Mouse (Mus musculus) layer of hippocampus, adult 8-10 months (tissue): Measurements from ENCODE around the gene Sbno2. TPM values are rescaled to one million over a fixed set of nuclear protein-coding genes. Genes with fewer than 3 reads are reported as not detected.

Source experiments
- DNase-seq, 2 experiments: peaks; one replicate each; pipeline ENCODE4 v3.0.0; 2022; ENCODE audit warnings: low spot score in 2 of 2
- total RNA-seq, 4 experiments: library from RNA; stranded (reverse); gene quantifications; 2 replicates each; pipeline ENCODE4 v1.2.4; 2022

Sbno2 gene
- total RNA-seq, 4 experiments from 2014 or later: 19.9 to 52.8 (median 29.8) TPM

- DNase-seq: no peak
These were observed 18.7 kb upstream of the Sbno2 start for GRCm38 (mm10) chr10:80123932-80124562.

DNA sequence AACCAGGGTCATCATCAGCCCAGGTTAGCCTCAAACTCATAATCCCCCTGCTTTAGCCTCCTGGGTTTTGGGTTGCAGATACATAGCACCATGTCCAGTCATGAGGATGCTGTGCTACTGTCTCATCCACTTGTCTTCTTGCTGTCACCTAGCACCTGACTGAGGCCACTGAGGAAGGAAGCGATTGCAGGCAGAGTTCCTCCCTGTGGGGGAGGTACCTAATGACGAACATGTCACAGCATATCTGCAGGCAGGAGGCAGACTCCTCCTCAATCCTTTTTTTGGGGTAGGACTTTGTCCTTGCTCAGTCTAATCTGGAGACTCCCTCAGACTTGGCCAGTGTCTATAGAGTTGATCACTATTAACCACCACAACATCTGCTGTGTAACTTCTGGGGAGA is 16.3 kb upstream of the Sbno2 start:
- no peak for DNase-seq

DNA sequence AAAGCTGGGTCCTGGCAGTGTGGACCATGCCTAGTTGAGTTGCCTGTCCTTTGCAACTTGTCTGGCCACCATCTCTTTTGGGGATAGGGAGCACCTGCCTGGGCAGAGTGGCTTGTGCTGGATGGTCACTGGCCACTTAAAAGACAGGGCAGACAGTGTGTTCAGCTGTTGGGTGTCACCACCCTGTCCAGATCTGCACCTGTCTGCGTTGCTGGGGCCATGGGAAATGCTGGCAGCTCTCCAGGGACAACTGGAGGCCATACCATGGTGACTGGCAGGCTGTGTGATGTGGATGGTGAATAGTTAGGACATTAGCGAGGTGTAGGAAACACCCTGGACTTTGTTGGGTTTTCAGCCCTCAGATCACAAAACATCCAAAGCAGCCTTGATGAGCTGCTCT is 14.8 kb upstream of the Sbno2 start:
- DNase-seq: no peak

- no peak for DNase-seq
These were observed 13.2 kb upstream of the Sbno2 start for GRCm38 (mm10) chr10:80118552-80118951.

GRCm38 (mm10) chr10:80117736-80118135 is 12.4 kb upstream of the Sbno2 start:
- no peak for DNase-seq

GRCm38 (mm10) chr10:80116927-80117691 is 11.7 kb upstream of the Sbno2 start:
- peak in 1 of 2 experiments; percentile 24 for DNase-seq

DNA sequence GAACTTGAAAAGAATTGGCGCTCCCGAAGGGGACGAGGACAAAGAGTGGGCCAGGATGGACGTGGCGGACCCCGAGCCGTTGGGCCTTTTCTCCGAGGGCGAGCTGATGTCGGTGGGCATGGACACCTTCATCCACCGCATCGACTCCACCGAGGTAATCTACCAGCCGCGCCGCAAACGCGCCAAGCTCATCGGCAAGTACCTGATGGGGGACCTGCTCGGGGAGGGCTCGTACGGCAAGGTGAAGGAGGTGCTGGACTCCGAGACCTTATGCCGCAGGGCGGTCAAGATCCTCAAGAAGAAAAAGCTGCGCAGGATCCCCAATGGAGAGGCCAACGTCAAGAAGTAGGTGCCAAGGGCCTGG is 11.2 kb upstream of the Sbno2 start:
- DNase-seq: peak in 1 of 2 experiments; percentile 26

DNA sequence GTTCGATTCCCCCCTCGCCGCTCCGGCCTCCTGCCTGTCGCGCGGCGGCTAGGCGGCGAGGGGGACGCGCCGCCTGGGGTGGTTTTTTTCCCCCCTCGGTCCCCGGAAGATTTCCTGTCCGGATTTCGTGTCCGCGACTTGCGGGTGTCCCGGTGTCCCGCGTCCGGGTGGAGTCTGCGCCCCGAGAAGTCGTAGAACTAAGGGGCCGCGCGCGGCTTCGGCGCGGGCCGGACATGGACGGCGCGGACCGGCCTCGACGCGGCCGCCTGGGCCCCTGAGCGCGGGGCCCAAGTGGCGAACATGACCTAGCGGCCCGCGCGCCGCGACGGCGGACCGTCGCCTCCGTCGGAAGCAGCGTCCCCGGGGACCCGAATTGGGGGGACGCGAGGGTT is 10.6 kb upstream of the Sbno2 start:
- no peak for DNase-seq

DNA sequence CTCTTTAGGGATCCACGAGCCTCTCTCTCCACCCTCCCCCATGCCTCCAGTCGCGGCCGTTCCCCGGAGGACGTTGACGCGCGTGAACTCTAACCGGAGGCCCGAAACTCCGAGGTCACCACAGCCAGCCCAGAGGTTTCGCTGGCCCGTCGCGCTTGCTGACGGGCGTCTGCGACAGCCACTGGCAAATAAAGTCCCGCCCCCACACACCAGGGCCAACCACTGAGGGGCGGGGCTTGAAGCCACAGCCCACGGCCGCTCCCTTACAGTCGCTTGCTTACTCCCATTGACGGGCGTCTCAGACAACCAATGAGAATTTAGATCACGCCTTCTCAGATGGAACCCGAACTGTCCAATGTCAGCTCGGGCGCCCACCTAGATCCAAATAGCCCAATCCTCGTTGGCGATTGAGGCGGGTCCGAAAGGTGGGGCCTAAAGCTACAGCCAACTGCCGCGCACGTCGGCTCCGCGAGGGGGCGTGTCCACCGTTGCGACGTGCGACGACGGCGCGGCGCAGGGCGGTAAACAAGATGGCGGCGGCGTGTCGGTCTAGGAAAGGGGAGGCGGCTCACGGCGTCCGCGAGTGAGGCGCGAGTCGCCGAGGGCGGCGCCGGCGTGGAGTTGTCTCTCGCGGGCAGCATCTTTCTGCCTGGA is 10.0 kb upstream of the Sbno2 start, which contains the start of gene Stk11:
Gene Stk11 (plus strand): TSS at position 514 of the 654 bp plus-strand sequence.
- peak; percentile 100 for DNase-seq

DNA sequence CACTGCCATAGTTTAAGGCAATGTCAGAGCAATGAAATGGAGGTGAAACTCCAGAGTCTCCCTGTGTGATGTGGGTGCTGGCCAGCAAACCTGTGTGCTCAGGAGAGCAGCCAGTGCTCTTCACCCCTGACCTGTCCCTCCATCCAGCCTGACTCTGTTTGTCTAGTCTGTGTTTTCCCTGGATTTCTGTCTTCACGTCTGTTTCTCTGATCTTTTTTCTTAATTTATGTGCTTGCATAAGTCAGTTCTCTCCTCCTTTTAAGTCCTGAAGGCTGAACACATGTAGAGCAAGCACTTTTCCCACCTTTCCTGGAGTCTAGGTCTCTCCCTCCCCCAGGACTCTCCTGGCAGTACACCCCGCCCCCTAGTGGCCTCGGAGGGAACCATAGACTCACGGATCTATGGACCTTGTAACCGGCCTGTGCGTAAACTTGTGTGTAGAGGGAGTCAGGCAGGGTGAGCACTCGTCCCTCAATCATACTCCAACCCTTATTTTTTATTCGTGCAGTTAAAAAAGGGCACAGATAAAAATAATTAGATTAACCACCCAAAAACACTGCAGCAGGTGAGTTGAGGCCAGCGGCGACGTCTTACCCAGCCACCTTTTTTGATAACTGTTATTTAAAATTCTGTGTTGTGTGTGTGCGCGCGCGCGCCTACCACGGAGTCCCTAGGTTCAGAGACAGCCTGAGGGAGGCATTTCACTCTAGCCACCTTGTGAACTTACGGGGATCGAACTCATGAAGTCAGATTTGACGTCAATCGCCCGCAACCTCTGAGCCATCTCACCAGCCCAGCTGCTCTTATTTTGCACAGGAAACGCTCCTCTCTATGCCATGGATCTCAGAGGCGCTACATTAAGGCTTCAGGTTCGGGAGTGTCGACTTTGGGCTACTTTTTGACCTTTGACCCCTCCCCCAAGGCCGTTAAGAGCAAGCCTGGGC is 9.2 kb upstream of the Sbno2 start:
- peak; percentile 75 to 84 for DNase-seq

GRCm38 (mm10) chr10:80107678-80108077 is 2.3 kb upstream of the Sbno2 start:
- no peak for DNase-seq

DNA sequence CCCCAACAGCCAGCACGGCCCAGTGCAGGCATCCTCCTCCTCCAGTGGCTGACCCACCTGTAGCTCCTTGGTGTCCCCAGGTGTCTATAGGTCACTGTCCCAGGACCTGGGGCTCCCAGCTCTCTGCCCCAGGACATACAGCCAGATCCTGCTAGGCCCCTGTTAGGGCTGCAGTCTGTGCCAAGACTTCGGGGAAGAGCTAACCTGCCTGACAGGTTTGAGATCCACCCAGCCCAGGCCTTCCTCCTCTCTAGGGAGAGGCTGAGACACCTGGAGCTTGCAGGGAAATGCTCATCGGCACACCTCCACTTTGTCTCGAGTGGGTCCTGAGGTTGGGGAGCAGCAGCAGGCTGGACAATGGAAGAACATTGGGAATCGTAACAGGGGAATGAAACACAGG is 555 bp upstream of the Sbno2 start:
- no peak for DNase-seq

GRCm38 (mm10) chr10:80104181-80104580 is 1.2 kb downstream of the Sbno2 start:
- DNase-seq: no peak

- no peak for DNase-seq
These were observed 2.3 kb downstream of the Sbno2 start for GRCm38 (mm10) chr10:80103032-80103431.

- peak; percentile 63 to 75 for DNase-seq
These were observed 3.0 kb downstream of the Sbno2 start for GRCm38 (mm10) chr10:80102216-80102915.

- no peak for DNase-seq
These were observed 4.4 kb downstream of the Sbno2 start for GRCm38 (mm10) chr10:80100982-80101381.

- no peak for DNase-seq
These were observed 6.7 kb downstream of the Sbno2 start for GRCm38 (mm10) chr10:80098630-80099029.

GRCm38 (mm10) chr10:80097275-80097674 is 8.1 kb downstream of the Sbno2 start:
- DNase-seq: no peak

DNA sequence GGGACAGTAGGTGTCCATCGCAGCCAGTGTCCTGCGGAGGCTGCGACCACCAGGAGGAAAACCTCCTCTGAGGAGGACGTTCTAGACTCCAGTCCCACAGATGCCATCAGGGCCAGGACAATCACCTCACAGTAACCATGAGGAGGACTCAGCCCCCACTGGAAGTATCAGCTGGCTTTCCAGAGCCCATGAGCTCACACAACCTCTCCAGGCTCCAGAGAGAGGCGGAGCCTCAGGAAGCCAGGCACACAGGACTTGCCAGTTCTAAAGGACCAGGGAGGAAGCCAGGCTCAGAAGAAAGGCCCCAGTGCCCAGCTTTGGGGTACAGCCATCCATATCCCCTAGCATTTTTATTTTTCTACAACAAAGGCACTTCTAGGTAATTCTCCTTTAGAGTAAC is 9.8 kb downstream of the Sbno2 start:
- no peak for DNase-seq

GRCm38 (mm10) chr10:80094684-80095083 is 10.7 kb downstream of the Sbno2 start:
- no peak for DNase-seq

DNA sequence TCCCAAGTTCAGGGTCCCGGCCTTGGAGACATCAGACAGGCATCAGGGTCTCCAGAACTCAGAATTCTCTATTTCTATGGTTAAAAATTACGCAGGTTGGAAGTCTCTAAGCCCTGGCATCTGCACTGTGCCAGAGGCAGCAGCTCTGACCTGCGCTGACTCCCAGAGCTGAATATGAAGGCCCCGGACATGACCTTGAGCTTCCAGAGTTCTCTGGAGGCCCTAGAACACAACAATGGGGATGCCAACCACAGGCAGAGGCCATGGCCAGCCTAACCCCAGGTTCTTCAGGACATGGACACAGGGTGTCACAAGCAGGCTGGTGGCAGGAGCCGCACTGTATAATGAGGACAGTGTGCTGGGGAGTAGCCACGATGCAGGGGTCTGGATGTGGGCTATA is 11.3 kb downstream of the Sbno2 start:
- no peak for DNase-seq
